Mouse (Mus musculus) hindbrain, embryonic 16.5 days (tissue): ENCODE data around the gene Ces3b. TPM values are rescaled to one million over a fixed set of nuclear protein-coding genes. Genes with fewer than 3 reads are reported as not detected.
"Not testable (repeated sequence)": the region's sequence is repeated elsewhere in the genome, so short reads cannot be mapped to it uniquely, and the experiment has no call there.

Experiments
- ATAC-seq: fragments of 200-750 bp; cut with Nextera tagmentation; 2 replicates; pipeline ENCODE4 v1.8.0; 2017; ENCODE audit warnings: moderate TSS enrichment, moderate library complexity
- H3K27ac ChIP-seq: fragments of 300-500 bp; sonication (generic); 2 replicates; pipeline ENCODE4 v1.5.1; 2014; ENCODE audit warnings: low read depth, mild to moderate bottlenecking, control low read depth, low read length, moderate library complexity
- H3K27me3 ChIP-seq: fragments of 300-500 bp; sonication (generic); replicated peaks from 2 replicates; pipeline ENCODE4 v1.6.1; 2014; ENCODE audit warnings: low read length; ENCODE audit not compliant: control insufficient read depth, insufficient read depth
- H3K36me3 ChIP-seq: fragments of 300-500 bp; sonication (generic); 2 replicates; pipeline ENCODE4 v1.6.1; 2014; ENCODE audit warnings: mild to moderate bottlenecking, low read length, moderate library complexity, mixed read lengths; ENCODE audit not compliant: control insufficient read depth, insufficient read depth
- H3K4me1 ChIP-seq: fragments of 300-500 bp; sonication (generic); 2 replicates; pipeline ENCODE4 v1.6.1; 2014; ENCODE audit warnings: low read depth, low read length; ENCODE audit not compliant: control insufficient read depth, insufficient read depth
- H3K4me2 ChIP-seq: fragments of 300-500 bp; sonication (generic); 2 replicates; pipeline ENCODE4 v1.6.1; 2014; ENCODE audit warnings: mild to moderate bottlenecking, low read length, control low read depth, moderate library complexity
- H3K4me3 ChIP-seq: fragments of 300-500 bp; sonication (generic); 2 replicates; pipeline ENCODE4 v1.5.1; 2014; ENCODE audit warnings: mild to moderate bottlenecking, low read length, control low read depth, moderate library complexity
- H3K9ac ChIP-seq: fragments of 300-500 bp; sonication (generic); 2 replicates; pipeline ENCODE4 v1.6.1; 2014; ENCODE audit warnings: low read depth, mild to moderate bottlenecking, control low read depth, low read length, moderate library complexity
- H3K9me3 ChIP-seq: fragments of 300-500 bp; sonication (generic); 2 replicates; pipeline ENCODE4 v1.6.1; 2014; ENCODE audit warnings: mild to moderate bottlenecking, low read length, moderate library complexity; ENCODE audit not compliant: control insufficient read depth
- WGBS: fragments of 180-500 bp; shearing (Covaris S2); extraction: QIAGEN DNeasy Blood & Tissue Kit; methylation state at CpG from one replicate; pipeline ENCODE4 v1.1.7; 2014; 5-methylcytosine and 5-hydroxymethylcytosine counted together
- polyA plus RNA-seq: library from polyadenylated mRNA; unstranded; fragments of >200 nt; fragmentation: Nextera tagmentation; extraction: Ambion mirVana; gene quantifications from 2 replicates; pipeline ENCODE4 v1.2.1, GENCODE M21; 2015

Gene Ces3b
- polyA plus RNA-seq, 1 experiment from 2014 or later, result not detected

DNA sequence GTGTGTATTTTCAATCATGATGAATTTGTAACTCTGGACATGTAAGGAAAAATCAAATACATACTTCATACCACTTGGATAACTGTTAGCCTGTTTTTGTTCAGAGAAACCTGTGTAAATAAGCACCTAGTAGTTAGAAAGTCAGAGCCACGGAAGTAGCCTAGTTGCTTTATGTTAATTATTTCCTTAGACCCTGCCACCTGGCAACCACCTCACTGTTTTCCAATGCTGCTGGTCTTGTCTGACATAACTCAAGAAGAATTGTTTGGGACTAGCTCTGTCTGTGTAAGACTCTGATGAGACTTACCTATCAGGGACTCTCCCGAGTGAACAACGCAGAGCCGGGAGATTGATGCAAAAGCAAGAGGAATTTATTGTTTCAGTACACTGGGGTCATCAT, 7.0 kb upstream of the Ces3b start:
- 90% methylated on average over 4 of the region's 4 CpGs for WGBS

DNA sequence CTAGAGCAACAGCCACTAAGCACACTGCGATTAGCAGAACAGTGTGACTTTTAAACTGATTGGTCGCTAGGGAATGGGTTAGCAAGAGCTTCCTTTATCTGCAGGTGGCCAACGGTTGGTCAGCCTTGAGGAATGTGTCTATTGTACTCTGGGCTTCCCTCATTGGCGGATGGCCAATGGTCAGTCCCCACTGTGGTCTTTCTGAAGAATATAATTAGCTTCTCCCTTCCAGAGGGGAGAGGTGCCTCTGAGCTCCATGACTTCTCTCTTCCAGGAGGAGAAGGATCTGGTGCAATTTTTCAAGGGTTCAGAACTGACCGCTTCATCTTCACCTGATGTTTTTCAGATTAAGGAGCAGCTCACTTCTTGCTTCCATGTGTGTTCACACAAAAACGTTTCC, 6.5 kb upstream of the Ces3b start:
- Histone ChIP-seq H3K9me3 (no peaks in the 10 kb centered on the region), H3K36me3 (no peaks in the 10 kb centered on the region), H3K27ac (no peak overlapping the region), H3K4me1 (no peaks in the 10 kb centered on the region), H3K9ac (no peak overlapping the region), H3K27me3 (no peaks in the 10 kb centered on the region), H3K4me2 (no peak overlapping the region), H3K4me3 (no peak overlapping the region)
- WGBS, result 69% methylated on average over 6 of the region's 6 CpGs
- no peak for ATAC-seq

More for the DNA sequence above, 7.0 kb upstream of the Ces3b start:
- Histone ChIP-seq H3K4me2 (no peak overlapping the region), H3K27ac (no peak overlapping the region), H3K4me1 (no peaks in the 10 kb centered on the region), H3K9me3 (no peaks in the 10 kb centered on the region), H3K27me3 (no peaks in the 10 kb centered on the region), H3K9ac (no peak overlapping the region), H3K36me3 (no peaks in the 10 kb centered on the region), H3K4me3 (no peak overlapping the region)
- no peak for ATAC-seq

DNA sequence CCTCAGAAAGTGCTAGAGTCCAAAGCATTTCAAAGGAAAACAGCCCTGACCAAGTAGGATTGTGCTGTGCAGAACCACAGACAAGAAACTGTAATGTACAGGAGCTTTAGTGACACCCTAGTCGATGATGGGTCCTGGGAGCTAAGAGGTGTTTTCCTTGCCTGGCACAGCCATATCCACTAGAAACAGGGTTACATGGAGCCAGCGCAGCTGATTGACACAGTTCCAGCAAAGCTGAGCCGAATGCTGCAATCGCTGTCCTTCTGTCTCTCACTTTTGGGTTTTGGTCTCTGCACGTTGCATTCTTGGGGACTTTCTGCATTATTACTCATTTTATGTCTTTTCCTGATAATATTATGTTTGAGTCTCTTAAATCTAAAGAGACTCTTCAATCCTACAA, 5.0 kb upstream of the Ces3b start:
- ATAC-seq, result no peak
- Histone ChIP-seq H3K36me3 (no peaks in the 10 kb centered on the region), H3K4me2 (no peak overlapping the region), H3K27me3 (no peaks in the 10 kb centered on the region), H3K27ac (no peak overlapping the region), H3K4me3 (no peak overlapping the region), H3K4me1 (no peaks in the 10 kb centered on the region), H3K9me3 (no peaks in the 10 kb centered on the region), H3K9ac (no peak overlapping the region)
- WGBS, result 92% methylated on average over 5 of the region's 5 CpGs

DNA sequence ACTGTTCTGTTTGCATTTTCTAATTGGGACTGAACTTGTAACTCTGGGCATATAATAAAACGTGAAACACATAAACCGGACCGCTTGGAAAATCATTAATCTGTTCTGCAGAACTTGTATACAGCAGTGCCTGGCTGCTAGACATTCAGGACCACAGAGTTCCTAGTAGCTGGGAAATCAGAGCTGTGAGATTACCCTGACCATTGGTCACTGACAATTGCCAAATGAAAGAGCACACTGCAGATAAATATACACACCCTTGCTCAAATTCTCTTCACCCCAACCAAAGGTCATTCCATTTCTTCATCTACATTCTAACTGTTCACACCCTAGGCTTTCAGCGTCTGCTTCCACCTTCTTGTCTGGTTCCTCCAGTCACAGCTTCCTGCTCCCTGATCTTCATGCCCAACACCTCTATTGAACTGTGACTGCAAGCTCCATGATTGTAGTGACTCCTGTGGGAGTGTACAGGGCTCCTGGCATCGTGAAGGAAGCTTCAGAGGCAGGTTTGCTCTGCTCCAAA, 2.7 kb upstream of the Ces3b start:
- Histone ChIP-seq H3K27ac (no peak overlapping the region), H3K36me3 (no peaks in the 10 kb centered on the region), H3K4me1 (no peaks in the 10 kb centered on the region), H3K4me3 (no peak overlapping the region), H3K9me3 (no peaks in the 10 kb centered on the region), H3K27me3 (no peaks in the 10 kb centered on the region), H3K4me2 (no peak overlapping the region), H3K9ac (no peak overlapping the region)
- WGBS, result 77% methylated on average over 5 of the region's 5 CpGs
- ATAC-seq, result no peak

DNA sequence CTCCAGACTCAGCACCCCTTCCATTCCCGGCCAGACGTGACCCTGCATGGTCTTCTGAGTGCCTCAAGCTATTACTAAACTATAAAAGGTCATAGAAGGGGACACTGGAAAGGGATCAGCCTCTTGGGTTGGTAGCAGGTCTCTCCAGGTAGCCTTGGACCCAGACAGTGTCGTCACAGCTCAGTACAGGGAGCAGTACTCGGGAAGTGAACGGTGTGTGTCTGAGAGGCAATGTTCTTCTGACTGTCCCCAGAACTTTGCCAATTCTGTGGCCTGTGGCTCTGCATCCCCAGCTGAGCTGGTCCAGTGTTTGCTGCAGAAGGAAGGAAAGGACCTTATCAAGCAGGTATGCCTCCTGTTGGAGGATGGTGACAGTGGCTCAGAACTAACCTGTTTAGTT, 4.6 kb downstream of the Ces3b start:
- not testable (repeated sequence) for ATAC-seq, H3K27me3 ChIP-seq, H3K36me3 ChIP-seq, H3K4me1 ChIP-seq, H3K27ac ChIP-seq, H3K9ac ChIP-seq, H3K4me2 ChIP-seq, H3K4me3 ChIP-seq, H3K9me3 ChIP-seq
- 92% methylated on average over 3 of the region's 5 CpGs for WGBS

DNA sequence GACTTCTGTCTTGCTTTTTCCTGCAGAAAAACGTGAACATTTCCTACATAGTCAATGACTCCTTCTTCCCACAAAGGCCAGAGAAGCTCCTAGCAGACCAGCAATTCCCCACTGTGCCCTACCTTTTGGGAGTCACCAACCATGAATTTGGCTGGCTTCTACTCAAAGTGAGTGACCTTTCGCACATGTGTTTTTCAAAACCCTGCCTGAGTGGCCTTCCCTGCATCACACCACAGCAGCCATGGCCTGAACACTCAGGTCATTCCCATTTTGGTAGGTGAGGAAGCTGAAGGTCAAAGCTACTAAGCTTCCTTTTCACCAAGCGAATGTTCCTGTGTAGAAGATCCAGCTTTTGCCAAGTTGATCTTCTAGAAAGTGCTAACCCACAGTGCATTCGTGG, 5.0 kb downstream of the Ces3b start:
- no peak for ATAC-seq
- Histone ChIP-seq H3K4me3 (no peak overlapping the region), H3K4me1 (no peaks in the 10 kb centered on the region), H3K27me3 (no peaks in the 10 kb centered on the region), H3K27ac (no peak overlapping the region), H3K9ac (no peak overlapping the region), H3K4me2 (no peak overlapping the region), H3K9me3 (no peaks in the 10 kb centered on the region), H3K36me3 (no peaks in the 10 kb centered on the region)
- WGBS, result 73% methylated on average over 4 of the region's 4 CpGs

DNA sequence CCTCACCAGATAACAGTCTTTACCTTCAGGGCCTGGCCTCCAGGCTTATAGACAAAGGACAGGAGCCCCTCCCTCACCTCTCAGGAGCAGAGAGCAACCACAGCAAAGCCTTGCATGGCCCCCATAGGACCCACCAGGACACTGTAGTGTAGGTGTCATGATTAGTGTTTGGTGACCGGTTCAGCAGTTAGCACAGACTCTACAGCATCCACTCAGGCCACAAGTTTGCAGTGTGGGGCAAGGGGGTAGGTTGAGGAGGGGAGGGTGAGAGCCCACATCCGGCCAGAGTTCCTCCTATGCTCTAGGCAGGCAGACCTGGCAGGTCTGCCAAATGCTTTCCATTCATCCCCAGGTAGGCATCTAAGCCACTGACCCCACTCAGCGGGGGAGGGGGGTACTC, 10.4 kb downstream of the Ces3b start:
- no peak overlapping the region for H3K9ac ChIP-seq
- H3K4me2 ChIP-seq, result no peak overlapping the region
- no peaks in the 10 kb centered on the region for H3K36me3 ChIP-seq
- ATAC-seq, result no peak
- H3K27ac ChIP-seq, result no peak overlapping the region
- H3K9me3 ChIP-seq, result no peaks in the 10 kb centered on the region
- no peaks in the 10 kb centered on the region for H3K4me1 ChIP-seq
- no peaks in the 10 kb centered on the region for H3K27me3 ChIP-seq
- H3K4me3 ChIP-seq, result no peak overlapping the region
- WGBS, result 98% methylated on average over 3 of the region's 3 CpGs

DNA sequence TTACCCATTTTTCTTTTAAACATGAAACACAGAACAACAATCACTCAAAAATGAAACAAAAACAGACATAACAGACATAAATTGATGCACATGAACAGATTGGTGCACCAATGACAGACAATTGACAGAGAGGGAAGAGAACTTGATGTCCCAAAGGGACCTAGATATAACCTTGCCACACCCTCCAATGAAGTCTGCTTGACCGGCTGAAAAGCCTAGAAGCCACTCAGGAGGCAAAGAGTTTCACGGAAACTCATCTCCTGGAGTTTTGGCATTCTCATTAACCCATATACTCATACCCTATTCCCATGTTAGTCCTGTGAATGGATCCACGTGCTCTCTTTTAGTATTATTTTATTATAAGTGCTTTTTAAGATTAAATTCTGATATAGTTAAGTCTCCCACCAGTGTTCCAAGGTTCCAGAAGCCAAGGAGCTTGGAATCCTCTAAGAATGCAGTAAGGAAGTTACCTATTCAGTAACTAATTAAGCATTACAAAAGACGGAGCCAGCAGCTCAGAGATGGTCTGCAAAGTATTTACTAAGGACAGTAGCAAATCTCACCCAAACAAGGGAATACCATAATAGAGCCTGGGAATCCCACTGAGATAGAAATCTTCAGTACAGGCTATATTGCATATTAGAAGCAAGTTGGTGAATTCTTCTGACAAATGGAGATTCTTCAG, 18.7 kb downstream of the Ces3b start:
- not testable (repeated sequence) for H3K9ac ChIP-seq, H3K27ac ChIP-seq, ATAC-seq, H3K36me3 ChIP-seq, H3K27me3 ChIP-seq, H3K4me3 ChIP-seq, H3K4me2 ChIP-seq, H3K4me1 ChIP-seq, H3K9me3 ChIP-seq
- WGBS, result 77% methylated on average over 4 of the region's 4 CpGs

DNA sequence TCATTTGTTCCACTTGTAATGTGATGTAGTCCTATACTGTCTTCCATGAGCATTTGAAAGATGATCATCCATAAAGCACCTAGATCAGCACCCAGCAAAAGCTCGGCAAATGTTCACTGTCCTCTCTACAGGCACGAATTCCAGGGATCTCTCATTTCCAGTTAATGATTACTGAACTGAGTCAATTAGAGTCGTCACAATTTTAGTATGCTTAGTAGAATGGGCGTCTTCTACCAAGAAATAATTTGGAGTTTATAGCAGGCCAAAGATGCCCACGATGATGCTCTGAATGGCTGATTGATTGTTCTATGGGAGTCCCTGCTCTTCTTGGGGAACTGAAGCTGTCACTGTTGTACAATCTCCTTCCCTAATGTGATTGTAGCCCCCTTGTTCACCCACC, 20.1 kb downstream of the Ces3b start:
- not testable (repeated sequence) for H3K36me3 ChIP-seq, H3K9me3 ChIP-seq, H3K4me3 ChIP-seq, ATAC-seq, H3K4me1 ChIP-seq, H3K27me3 ChIP-seq, H3K27ac ChIP-seq, H3K4me2 ChIP-seq, H3K9ac ChIP-seq
- 80% methylated on average over 5 of the region's 5 CpGs for WGBS
